Mouse (Mus musculus) thymus, postnatal 36 days (tissue): ENCODE measurements around the gene Plagl1.

ENCODE experiments used
- DNase-seq, 2 experiments: peaks; one replicate each; pipeline ENCODE4 v3.0.0; 2022; ENCODE audit warnings: mixed read lengths in 2 of 2

The Plagl1 gene

DNA sequence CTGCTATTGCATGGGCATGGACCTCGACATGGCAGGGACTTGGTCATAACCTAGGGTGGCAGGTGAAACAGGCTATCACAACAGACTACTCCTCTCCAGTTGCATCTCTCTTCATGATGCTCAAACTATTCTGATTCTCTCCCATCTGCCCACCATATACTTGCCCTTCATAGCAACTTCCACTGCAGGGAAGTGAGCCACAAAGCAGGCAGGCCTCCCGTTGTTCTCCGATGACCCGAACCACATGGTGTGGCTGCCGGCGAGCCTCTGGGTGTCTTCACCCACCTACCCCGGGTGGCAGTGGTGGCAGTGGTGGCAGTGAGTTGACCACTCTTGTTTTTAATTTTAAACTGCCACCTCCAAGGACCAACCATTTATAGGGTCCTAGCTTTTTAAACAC lies 75.4 kb downstream of the Plagl1 start:
- no peak for DNase-seq

DNA sequence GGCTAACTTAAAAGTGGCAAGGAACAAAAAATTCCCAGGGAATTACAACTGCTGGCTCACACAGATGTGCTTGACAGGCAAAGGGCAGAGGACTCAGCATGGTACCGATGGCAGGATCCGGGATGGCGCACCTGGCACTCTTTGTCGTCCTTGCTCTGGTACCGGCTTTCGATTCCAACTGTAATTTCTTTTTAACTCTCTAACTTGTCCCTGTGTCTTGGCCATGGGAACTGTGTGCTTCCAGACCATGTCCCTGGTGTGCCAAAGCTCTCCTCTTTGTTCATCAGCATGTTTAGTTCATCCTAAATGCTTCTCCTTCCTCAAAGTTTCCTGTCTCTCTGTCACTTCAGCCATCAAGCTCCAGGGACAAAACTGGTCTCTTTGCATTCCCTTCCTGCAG lies 77.6 kb downstream of the Plagl1 start:
- no peak for DNase-seq

DNA sequence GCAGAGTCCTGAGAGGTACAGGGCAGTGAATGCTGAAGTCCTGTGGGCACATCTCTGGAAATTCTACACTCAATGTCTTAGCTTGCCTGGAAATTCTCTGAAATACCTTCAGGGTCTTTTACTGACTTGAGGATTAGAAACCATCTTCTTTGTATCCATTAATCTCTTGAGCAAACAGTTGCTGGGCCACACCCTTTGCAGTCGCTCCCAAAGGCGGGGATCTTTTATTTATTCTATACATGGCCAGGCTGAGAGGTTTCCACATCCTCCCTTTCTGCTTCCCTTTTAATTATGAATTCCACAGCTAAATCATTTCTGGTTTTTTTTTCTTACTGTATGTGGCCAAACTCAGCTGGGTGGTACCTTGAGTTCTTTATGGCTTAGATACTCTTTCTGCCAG lies 80.1 kb downstream of the Plagl1 start:
- no peak for DNase-seq

DNA sequence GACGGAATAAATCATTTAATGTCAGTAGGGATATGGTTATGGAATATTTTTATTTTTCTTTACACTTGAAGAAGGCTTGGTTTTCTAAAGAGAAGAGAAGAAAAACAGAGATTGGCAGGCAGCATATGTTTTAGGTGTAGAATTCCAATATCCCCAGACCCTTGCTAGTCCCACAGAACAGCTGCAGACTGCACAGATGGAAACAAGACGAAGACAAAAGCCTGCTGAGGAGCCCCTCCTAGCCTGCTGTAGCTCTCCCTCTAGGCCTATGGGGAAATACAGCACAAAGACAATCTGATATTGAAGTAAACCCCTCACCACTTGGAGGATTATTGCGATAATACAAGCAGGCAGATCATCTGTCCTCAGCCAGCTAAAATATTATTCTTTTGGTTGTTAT lies 90.1 kb downstream of the Plagl1 start:
- DNase-seq = no peak

DNA sequence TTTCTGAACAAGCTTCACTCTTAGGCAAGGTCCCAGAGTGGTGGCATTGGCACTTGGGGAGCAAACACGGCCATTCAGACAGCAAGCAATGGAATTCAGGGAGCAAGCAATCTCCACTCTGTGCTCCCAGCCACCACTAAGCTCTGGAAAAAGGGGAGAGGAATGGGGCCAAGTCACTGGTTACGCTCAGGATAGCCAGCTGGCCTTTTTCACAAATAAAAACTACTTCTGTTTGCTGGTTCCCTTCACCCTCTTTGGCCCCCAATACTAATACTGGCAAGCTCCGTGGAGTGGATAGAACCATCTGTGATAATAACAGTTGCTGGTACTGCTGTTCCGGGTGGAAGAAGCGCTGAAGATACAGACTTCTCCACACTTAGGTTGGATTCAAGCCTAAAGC lies 91.0 kb downstream of the Plagl1 start:
- no peak for DNase-seq

DNA sequence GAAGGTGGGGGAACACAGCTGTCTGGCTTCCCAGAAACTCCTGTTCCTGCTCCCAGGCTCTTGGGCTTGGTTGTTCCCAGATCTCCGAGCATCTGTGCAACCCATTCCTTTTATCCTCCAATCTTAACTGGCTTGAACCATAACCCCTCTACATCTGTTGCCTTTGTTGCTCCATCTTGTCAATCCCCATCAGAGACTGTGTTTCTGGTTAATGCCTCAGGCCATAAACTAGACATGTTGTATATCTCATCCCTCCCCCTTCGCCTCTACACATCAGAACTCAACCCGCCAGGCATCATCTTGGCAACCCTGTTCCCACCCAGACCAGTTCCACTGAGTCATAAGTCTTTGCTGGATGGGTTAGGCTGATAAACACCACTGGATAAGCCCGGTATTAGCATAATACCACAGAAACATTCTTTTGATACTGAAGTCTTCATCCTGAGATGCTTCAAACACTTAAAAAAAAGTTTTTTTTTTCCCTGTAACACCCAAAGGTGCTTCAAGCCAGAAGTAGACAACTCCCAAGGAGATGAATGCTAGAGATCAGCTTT lies 92.6 kb downstream of the Plagl1 start:
- no peak for DNase-seq

DNA sequence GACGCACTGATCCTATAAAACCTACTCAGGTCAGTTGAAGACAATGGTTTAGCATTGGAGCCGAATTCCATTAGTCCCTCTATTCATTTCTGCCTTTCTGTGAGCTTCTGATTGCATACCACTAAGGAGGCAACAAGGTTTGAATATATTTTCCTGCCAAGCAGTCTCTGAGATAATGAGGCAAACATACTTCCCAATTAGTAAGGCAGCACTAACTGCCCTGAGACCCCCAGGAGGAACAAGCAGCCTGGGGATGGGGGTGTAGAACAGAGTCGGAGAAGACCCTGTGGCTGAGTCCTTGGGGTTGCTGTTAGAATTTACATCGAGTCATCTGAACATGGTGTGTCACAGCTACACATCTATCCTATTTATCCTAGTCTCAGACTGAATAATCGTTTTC lies 95.1 kb downstream of the Plagl1 start:
- no peak for DNase-seq

DNA sequence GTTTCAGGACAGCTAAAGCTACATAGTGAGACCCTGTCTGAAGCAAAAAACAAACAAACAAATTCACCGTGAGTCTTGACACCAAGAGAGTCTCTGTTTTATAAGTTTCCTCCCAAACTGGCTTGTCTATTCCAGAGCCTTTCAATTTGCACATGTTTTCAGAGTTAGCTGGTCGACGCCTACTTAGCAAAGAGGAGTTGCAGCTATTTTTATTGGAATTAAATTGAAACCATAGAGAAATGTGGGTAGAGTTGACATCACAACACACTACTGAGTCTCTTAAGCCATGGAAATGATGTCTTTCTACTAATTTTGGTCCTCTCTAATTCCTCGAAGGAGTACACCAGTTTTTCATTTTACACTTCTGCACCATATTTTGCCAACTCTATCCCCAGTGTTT lies 100.6 kb downstream of the Plagl1 start:
- no peak for DNase-seq

DNA sequence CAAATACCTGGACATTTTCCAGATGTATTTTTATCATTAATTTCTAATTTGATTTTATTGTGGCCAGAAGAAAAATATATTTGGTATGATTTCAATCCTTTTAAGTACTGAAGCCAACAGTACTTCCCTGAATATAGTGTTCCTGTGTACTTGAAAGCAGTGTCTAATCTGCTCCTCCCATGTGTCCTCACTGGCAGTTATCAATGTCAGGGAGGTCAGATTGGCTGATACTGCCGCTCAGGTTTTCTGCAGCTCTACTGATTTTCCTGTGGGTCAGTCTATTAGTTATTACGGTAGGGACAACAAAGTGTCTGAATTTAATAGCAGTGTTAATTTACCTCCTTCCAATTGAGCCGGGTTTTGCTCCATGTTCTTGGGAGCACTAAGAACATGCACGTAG lies 101.7 kb downstream of the Plagl1 start:
- DNase-seq = no peak

DNA sequence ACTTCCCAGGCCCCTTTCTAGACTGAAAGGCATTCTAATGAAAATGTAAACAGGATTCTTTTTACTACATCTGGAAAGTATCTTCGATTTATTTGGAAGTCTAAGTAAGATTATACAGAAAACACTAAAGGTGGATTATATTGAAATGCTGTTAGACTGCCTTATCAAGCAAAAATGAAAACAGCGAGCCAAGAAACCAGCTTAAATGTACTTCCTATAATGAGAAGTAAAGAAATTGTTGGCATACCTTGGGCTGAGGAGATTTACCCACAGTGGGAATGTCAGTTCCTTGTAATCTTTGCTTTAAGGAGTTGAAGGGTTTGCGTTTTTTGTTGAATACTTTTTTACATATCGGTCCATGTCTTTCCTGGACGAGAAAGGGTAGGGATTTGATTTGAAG lies 108.2 kb downstream of the Plagl1 start:
- no peak for DNase-seq

DNA sequence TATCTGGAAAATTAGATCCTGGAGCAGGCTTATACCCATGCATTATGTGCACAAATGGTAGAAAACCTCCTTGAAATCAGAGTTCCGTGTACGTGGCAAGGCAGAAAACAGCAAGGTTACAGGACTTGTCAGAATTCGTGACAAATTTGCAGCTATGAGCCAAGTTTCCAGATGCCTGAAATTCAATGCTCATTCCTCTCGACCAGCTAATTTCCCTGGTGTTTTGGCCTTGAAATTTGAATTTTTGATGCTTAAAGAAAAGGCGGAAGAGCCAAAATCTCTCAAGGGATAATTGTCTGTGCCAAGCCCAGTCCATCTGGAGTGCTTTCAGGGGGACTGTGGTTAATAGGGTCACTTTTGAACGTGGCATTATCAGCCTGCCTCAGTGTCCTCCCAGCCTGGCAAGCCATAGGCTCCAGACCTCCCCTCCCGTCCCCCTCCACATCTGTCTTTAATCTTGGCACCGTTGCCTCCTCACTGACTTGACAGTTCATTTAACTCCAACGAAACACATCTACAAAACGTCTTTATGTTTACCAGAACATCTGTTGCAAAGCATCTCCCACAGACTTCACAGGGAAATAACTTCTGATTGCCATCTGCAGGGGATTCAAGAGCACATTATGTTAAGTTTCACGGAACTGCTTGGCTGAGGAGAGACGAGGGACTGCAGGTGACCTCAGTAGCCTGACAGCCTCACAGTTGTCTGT lies 110.6 kb downstream of the Plagl1 start:
- no peak for DNase-seq

DNA sequence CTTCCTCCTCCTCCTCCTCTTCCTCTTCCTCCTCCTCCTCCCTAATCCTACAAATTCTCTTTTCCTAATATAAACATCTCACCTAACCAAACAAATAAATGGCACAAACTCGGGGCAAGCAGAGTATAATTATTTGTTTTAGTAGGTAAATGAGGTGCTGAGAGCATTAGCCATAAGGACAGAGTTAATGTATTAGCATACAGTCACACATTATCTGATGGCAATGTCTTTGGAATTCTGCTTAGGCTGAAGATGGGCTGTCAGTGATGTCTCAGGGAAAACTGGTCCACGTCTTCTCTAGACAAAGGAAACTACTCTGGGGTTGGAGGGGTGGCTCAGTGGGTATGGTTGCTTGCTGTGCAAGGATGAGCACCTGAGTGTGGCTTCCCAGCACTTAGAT lies 111.2 kb downstream of the Plagl1 start:
- DNase-seq = no peak

DNA sequence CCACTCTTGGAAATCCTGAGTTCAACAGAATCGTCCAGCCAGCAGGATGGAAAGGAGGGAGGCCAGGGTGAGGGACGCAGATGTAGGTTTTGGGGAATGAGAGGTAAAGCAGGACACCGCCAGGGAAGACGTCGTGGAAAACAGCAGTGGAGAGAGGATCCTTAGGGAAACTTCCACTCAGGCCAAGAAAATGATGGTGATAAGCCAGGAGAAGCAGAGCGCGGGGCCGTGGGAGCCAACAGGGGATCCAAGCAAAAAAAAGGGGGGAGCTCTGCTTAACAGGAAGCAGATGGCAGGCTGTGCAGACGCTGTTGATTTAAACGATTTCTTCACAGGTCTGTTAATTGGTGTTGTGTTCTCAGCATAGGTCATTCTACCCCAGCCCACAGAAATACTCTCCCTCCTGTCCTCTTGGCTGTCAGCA lies 112.5 kb downstream of the Plagl1 start:
- no peak for DNase-seq

DNA sequence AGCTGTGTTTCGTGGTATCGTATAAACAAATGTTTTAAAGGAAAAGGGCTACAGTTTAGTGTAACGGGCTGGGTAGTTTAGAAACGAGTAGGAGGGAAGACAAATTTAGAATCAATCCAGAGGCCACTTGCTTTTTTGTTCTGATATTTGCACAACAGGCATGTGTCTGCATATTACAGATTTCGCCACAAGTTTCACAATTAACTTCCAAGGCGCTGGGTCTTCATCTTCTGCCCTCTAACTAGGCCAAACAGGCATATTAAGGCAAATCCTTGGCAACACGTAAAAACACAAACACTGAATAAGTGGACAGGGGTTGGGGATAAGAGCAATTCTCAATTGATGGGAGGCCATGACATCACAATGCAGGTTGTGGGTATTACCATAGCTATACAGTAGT lies 115.6 kb downstream of the Plagl1 start:
- DNase-seq = no peak

DNA sequence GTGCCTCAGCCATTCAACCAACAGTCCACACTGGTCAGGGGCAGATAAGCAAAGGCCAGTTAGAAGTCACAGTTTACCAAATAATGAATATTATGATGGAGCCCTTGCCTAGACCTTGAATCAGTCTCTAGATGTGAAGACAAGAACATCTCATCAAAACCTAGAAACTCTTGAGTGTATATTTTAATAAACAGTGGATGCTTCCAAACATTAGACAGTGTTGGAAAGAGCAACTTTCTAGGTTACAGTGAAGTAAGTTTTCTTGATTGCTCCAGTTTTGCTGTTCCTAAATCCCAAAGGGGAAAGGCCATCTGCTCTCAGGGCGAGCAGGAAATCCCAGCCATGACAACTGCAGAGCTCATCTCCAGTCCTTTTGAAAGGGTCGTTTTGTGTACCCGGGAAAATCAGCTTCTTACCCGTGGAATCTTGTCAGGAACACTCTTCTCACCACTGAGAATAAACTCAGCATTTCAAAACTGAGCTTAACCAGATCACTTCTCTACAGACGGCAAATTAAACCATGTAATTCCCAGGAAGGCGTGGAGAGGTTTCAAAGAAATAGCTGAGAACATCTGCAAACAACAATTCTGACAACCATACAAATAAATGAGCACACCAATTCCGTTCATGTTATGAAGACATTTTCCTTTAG lies 117.8 kb downstream of the Plagl1 start, which contains the start of gene Zc2hc1b:
Zc2hc1b (minus strand) TSS at position 51 of the 652 bp plus-strand sequence.
- DNase-seq = no peak

DNA sequence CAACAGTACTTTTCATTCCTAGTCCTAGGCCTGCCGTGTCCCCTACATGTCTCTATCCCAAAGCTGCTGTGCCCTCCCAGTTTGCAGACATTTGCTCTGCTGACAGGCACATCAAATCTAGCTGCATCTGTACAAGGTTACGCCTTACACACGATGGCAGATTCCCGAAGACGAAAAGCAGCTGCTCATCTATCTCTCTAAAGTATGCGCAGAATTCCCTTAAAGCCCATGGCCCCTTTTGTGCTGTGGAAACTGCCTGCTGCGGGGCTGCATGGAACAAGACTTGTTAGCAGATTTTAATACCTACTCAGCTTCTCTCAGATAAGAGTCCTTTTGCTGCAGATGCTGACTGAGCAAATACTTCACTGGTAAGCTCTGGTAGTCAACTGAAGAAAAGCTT lies 119.9 kb downstream of the Plagl1 start:
- DNase-seq = no peak
